Mouse (Mus musculus) embryonic facial prominence, embryonic 10.5 days (tissue): ENCODE measurements around the gene Gm10198. TPM values are rescaled to one million over a fixed set of nuclear protein-coding genes. Genes with fewer than 3 reads are reported as not detected.

ENCODE experiments used
- DNase-seq: peaks from one replicate; pipeline ENCODE4 v3.0.0-alpha.2; 2017; ENCODE audit warnings: low spot score
- H3K27ac ChIP-seq: fragments of 300-500 bp; sonication (generic); replicated peaks from 2 replicates; pipeline ENCODE4 v1.5.1; 2016; ENCODE audit warnings: mild to moderate bottlenecking
- H3K27me3 ChIP-seq: fragments of 300-500 bp; sonication (generic); replicated peaks from 2 replicates; pipeline ENCODE4 v1.6.1; 2016; ENCODE audit warnings: low read depth, mild to moderate bottlenecking; ENCODE audit not compliant: poor library complexity, severe bottlenecking
- H3K36me3 ChIP-seq: fragments of 300-500 bp; sonication (generic); replicated peaks from 2 replicates; pipeline ENCODE4 v1.6.1; 2016; ENCODE audit warnings: mild to moderate bottlenecking, moderate library complexity
- H3K4me1 ChIP-seq: fragments of 300-500 bp; sonication (generic); 2 replicates; pipeline ENCODE4 v1.6.1; 2016
- H3K4me3 ChIP-seq: fragments of 300-500 bp; sonication (generic); 2 replicates; pipeline ENCODE4 v1.5.1; 2016; ENCODE audit warnings: mild to moderate bottlenecking, moderate library complexity
- H3K9me3 ChIP-seq: fragments of 300-500 bp; sonication (generic); 2 replicates; pipeline ENCODE4 v1.6.1; 2016; ENCODE audit warnings: mild to moderate bottlenecking
- WGBS: fragments of 180-500 bp; shearing (Covaris S2); methylation state at CpG from one replicate; pipeline ENCODE4 v1.1.7; 2016; 5-methylcytosine and 5-hydroxymethylcytosine counted together
- polyA plus RNA-seq: library from polyadenylated mRNA; unstranded; fragments of >200 nt; fragmentation: Nextera tagmentation; extraction: Ambion mirVana; gene quantifications from 2 replicates; pipeline ENCODE4 v1.2.1, GENCODE M21; 2016

The Gm10198 gene
- polyA plus RNA-seq = not detected in 2 replicates

GRCm38 (mm10) chr13:111592485-111592884 lies at the start of gene Gm10198:
Gm10198 (plus strand) TSS chr13:111592785.
- H3K27ac ChIP-seq = no peak within 1 kb of the TSS
- no peaks in the 10 kb centered on the region for H3K9me3 ChIP-seq
- H3K27me3 ChIP-seq = no peaks in the 10 kb centered on the region
- H3K36me3 ChIP-seq = no peaks in the 10 kb centered on the region
- DNase-seq = no peak
- H3K4me1 ChIP-seq = no peaks in the 10 kb centered on the region
- no peak within 1 kb of the TSS for H3K4me3 ChIP-seq

GRCm38 (mm10) chr13:111545286-111545685 lies 47.3 kb upstream of the Gm10198 start:
- Histone ChIP-seq H3K4me3 (no peak overlapping the region), H3K27ac (no peak overlapping the region), H3K27me3 (no peaks in the 10 kb centered on the region), H3K9me3 (no peaks in the 10 kb centered on the region), H3K4me1 (no peaks in the 10 kb centered on the region), H3K36me3 (no peaks in the 10 kb centered on the region)
- WGBS = 91% methylated on average over 5 of the region's 5 CpGs
- DNase-seq = no peak

GRCm38 (mm10) chr13:111552769-111553168 lies 39.8 kb upstream of the Gm10198 start:
- H3K27ac ChIP-seq = no peak overlapping the region
- DNase-seq = no peak
- WGBS = 88% methylated on average over 7 of the region's 7 CpGs
- no peaks in the 10 kb centered on the region for H3K27me3 ChIP-seq
- H3K36me3 ChIP-seq = no peaks in the 10 kb centered on the region
- H3K9me3 ChIP-seq = 0 out of 2 replicates have a peak, but pooled peaks cover 4% of the 10 kb centered on the region
- H3K4me1 ChIP-seq = peaks cover 8% of the 10 kb centered on the region; the same call in 1 of the 2 replicates
- H3K4me3 ChIP-seq = no peak overlapping the region

GRCm38 (mm10) chr13:111553182-111553581 lies 39.4 kb upstream of the Gm10198 start:
- H3K36me3 ChIP-seq = no peaks in the 10 kb centered on the region
- no peak overlapping the region for H3K4me3 ChIP-seq
- DNase-seq = no peak
- H3K9me3 ChIP-seq = 0 out of 2 replicates have a peak, but pooled peaks cover 4% of the 10 kb centered on the region
- no peaks in the 10 kb centered on the region for H3K27me3 ChIP-seq
- H3K27ac ChIP-seq = no peak overlapping the region
- peaks cover 8% of the 10 kb centered on the region; the same call in 1 of the 2 replicates for H3K4me1 ChIP-seq
- WGBS = 90% methylated on average over 7 of the region's 7 CpGs

GRCm38 (mm10) chr13:111553941-111554340 lies 38.6 kb upstream of the Gm10198 start:
- Histone ChIP-seq H3K36me3 (no peaks in the 10 kb centered on the region), H3K27me3 (no peaks in the 10 kb centered on the region), H3K27ac (no peak overlapping the region), H3K9me3 (0 out of 2 replicates have a peak, but pooled peaks cover 4% of the 10 kb centered on the region), H3K4me3 (no peak overlapping the region), H3K4me1 (peaks cover 8% of the 10 kb centered on the region; the same call in 1 of the 2 replicates)
- 85% methylated on average over 8 of the region's 8 CpGs for WGBS
- DNase-seq = no peak

- H3K27ac ChIP-seq = no peak overlapping the region
- DNase-seq = no peak
- H3K36me3 ChIP-seq = no peaks in the 10 kb centered on the region
- 40% methylated on average over 8 of the region's 8 CpGs for WGBS
- 0 out of 2 replicates have a peak, but pooled peaks cover 4% of the 10 kb centered on the region for H3K9me3 ChIP-seq
- H3K4me3 ChIP-seq = no peak overlapping the region
- no peaks in the 10 kb centered on the region for H3K27me3 ChIP-seq
- peaks cover 8% of the 10 kb centered on the region; the same call in 1 of the 2 replicates for H3K4me1 ChIP-seq
Observed at GRCm38 (mm10) chr13:111555333-111555732, 37.3 kb upstream of the Gm10198 start.

GRCm38 (mm10) chr13:111556375-111556774 lies 36.2 kb upstream of the Gm10198 start:
- Histone ChIP-seq H3K36me3 (no peaks in the 10 kb centered on the region), H3K9me3 (0 out of 2 replicates have a peak, but pooled peaks cover 7% of the 10 kb centered on the region), H3K27ac (no peak overlapping the region), H3K27me3 (no peaks in the 10 kb centered on the region), H3K4me1 (peaks cover 8% of the 10 kb centered on the region; the same call in 1 of the 2 replicates), H3K4me3 (no peak overlapping the region)
- WGBS = 82% methylated on average over 4 of the region's 4 CpGs
- DNase-seq = no peak

- Histone ChIP-seq H3K9me3 (0 out of 2 replicates have a peak, but pooled peaks cover 7% of the 10 kb centered on the region), H3K4me3 (no peak overlapping the region), H3K4me1 (peaks cover 5% of the 10 kb centered on the region; the same call in 1 of the 2 replicates), H3K27ac (no peak overlapping the region), H3K27me3 (no peaks in the 10 kb centered on the region), H3K36me3 (no peaks in the 10 kb centered on the region)
- 83% methylated on average over 3 of the region's 3 CpGs for WGBS
- DNase-seq = no peak
Observed at GRCm38 (mm10) chr13:111560152-111560551, 32.4 kb upstream of the Gm10198 start.

GRCm38 (mm10) chr13:111562595-111562994 lies 30.0 kb upstream of the Gm10198 start:
- no peak overlapping the region for H3K4me3 ChIP-seq
- 83% methylated on average over 5 of the region's 5 CpGs for WGBS
- H3K36me3 ChIP-seq = no peaks in the 10 kb centered on the region
- H3K27me3 ChIP-seq = no peaks in the 10 kb centered on the region
- DNase-seq = no peak
- no peak overlapping the region for H3K27ac ChIP-seq
- H3K4me1 ChIP-seq = no peaks in the 10 kb centered on the region
- 0 out of 2 replicates have a peak, but pooled peaks cover 7% of the 10 kb centered on the region for H3K9me3 ChIP-seq

GRCm38 (mm10) chr13:111574196-111574595 lies 18.4 kb upstream of the Gm10198 start:
- no peaks in the 10 kb centered on the region for H3K27me3 ChIP-seq
- H3K9me3 ChIP-seq = no peaks in the 10 kb centered on the region
- no peak for DNase-seq
- no peak overlapping the region for H3K27ac ChIP-seq
- no peaks in the 10 kb centered on the region for H3K36me3 ChIP-seq
- no peak overlapping the region for H3K4me3 ChIP-seq
- H3K4me1 ChIP-seq = no peaks in the 10 kb centered on the region
- WGBS = 53% methylated on average over 4 of the region's 4 CpGs

GRCm38 (mm10) chr13:111577177-111577576 lies 15.4 kb upstream of the Gm10198 start:
- H3K4me3 ChIP-seq = no peak overlapping the region
- DNase-seq = no peak
- 93% methylated on average over 11 of the region's 11 CpGs for WGBS
- H3K36me3 ChIP-seq = no peaks in the 10 kb centered on the region
- no peak overlapping the region for H3K27ac ChIP-seq
- no peaks in the 10 kb centered on the region for H3K9me3 ChIP-seq
- no peaks in the 10 kb centered on the region for H3K27me3 ChIP-seq
- H3K4me1 ChIP-seq = no peaks in the 10 kb centered on the region

- H3K27ac ChIP-seq = no peak overlapping the region
Observed at GRCm38 (mm10) chr13:111580054-111580453, 12.5 kb upstream of the Gm10198 start.

GRCm38 (mm10) chr13:111598111-111598510 lies 5.5 kb downstream of the Gm10198 start:
- Histone ChIP-seq H3K4me1 (no peaks in the 10 kb centered on the region), H3K36me3 (no peaks in the 10 kb centered on the region), H3K27me3 (no peaks in the 10 kb centered on the region), H3K4me3 (no peak overlapping the region), H3K27ac (no peak overlapping the region), H3K9me3 (no peaks in the 10 kb centered on the region)
- WGBS = 90% methylated on average over 7 of the region's 7 CpGs
- no peak for DNase-seq

More at GRCm38 (mm10) chr13:111580054-111580453, 12.5 kb upstream of the Gm10198 start:
- DNase-seq = no peak
- H3K27me3 ChIP-seq = no peaks in the 10 kb centered on the region
- H3K4me1 ChIP-seq = no peaks in the 10 kb centered on the region
- H3K9me3 ChIP-seq = no peaks in the 10 kb centered on the region
- no peak overlapping the region for H3K4me3 ChIP-seq
- no peaks in the 10 kb centered on the region for H3K36me3 ChIP-seq
- WGBS = 94% methylated on average over 10 of the region's 10 CpGs
